Comparison of ENCODE assay signal across 12 mouse cellular contexts in genomic region chr10:4285752-4286151, GRCm38 (mm10). TPM values are rescaled to one million over a fixed set of nuclear protein-coding genes. Genes with fewer than 3 reads are reported as not detected.
A peak's percentile ranks its signal among the peaks of the same experiment; 100 is the strongest.
DNase-seq lines count a peak whose midpoint lies in the region; ATAC-seq and TF ChIP-seq lines count a peak whose summit lies in the region.
"Had no signal": no experiment of that assay in that cellular context is flagged by ENCODE, and none has a peak within 500 bp of the region (broad histone marks: within the 10 kb centered on the region; RNA-seq: fewer than 3 reads in every experiment).

No protein-coding gene starts in this region.

- no peak overlapping the region for H3K4me2 ChIP-seq in heart, embryonic 14.5 days (ENCODE audit: low read length)
- H3K4me2 ChIP-seq in lung, postnatal 0 days (replicated peaks; ENCODE audit: low read depth, low read length) = no peak overlapping the region
- H3K4me2 ChIP-seq: embryonic facial prominence, embryonic 15.5 days; heart, embryonic 15.5 days had no signal

- peak overlapping the region; percentile 24 to 62 for H3K27ac ChIP-seq in heart, embryonic 14.5 days (replicated peaks in 1 of 2; ENCODE audit: control insufficient read depth in 1 of 2, insufficient read depth in 1 of 2, low read depth in 2 of 2, low read length in 2 of 2)
- H3K27ac ChIP-seq in lung, postnatal 0 days (ENCODE audit: low read length) = peak overlapping the region; percentile 63; the same call in 1 of the 2 replicates
- H3K27ac ChIP-seq in thymus, adult 2 months (ENCODE audit: control insufficient read depth, insufficient read depth, low read length) = no peak overlapping the region
- H3K27ac ChIP-seq: embryonic facial prominence, embryonic 15.5 days; heart, embryonic 15.5 days had no signal

- DNase-seq in heart, adult 8-10 months (ENCODE audit: low spot score) = no peak
- DNase-seq in embryo, embryonic 11 days = peak; percentile 42
- DNase-seq in lung, postnatal 0 days (ENCODE audit: low spot score) = peak; percentile 61
- DNase-seq in cerebellum, adult 11 months = no peak
- DNase-seq in T-cell, adult 2 months (ENCODE audit: low spot score) = no peak
- no peak for DNase-seq in thymus, adult 2 months
- DNase-seq: cerebellum, adult 9-11 months; thymus, postnatal 4 days had no signal

- 41% methylated on average over 8 of the region's 8 CpGs for WGBS in heart, embryonic 14.5 days
- 59% methylated on average over 8 of the region's 8 CpGs for WGBS in lung, postnatal 0 days
- 93% methylated on average over 8 of the region's 8 CpGs for WGBS in thymus, adult 2 months

- H3K4me1 ChIP-seq in heart, embryonic 14.5 days (ENCODE audit: control insufficient read depth in 2 of 2, insufficient read depth in 2 of 2, low read length in 2 of 2) = peaks cover 3 to 5% of the 10 kb centered on the region in 2 experiments; a peak in 2 of 4 replicates
- H3K4me1 ChIP-seq in E14TG2a.4 (replicated peaks; ENCODE audit: low read depth, low read length) = peaks cover 78% of the 10 kb centered on the region
- H3K4me1 ChIP-seq in lung, postnatal 0 days (ENCODE audit: insufficient read depth, low read depth, low read length) = no peaks in the 10 kb centered on the region
- peaks cover 6% of the 10 kb centered on the region for H3K4me1 ChIP-seq in thymus, adult 2 months (replicated peaks; ENCODE audit: control insufficient read depth, insufficient read depth, low read length)

- no peak for TF ChIP-seq POLR2A in thymus, adult 2 months (IDR thresholded peaks at IDR 0.05; ENCODE audit: control insufficient read depth, extremely low read depth, insufficient read depth, low read length, poor library complexity)

- TF ChIP-seq CTCF in E14TG2a.4 (conservative IDR thresholded peaks at IDR 0.05; ENCODE audit: low read length) = no peak
- no peak for TF ChIP-seq CTCF in lung, postnatal 0 days (IDR thresholded peaks at IDR 0.05)
- no peak for TF ChIP-seq CTCF in thymus, adult 2 months (IDR thresholded peaks at IDR 0.05; ENCODE audit: borderline replicate concordance, control insufficient read depth, extremely low read depth, insufficient read depth, low read length, poor library complexity)

- no peak overlapping the region for H3K4me3 ChIP-seq in heart, embryonic 14.5 days (ENCODE audit: control insufficient read depth in 1 of 2, insufficient read depth in 1 of 2, low read depth in 1 of 2, low read length in 2 of 2)
- peak overlapping the region; percentile 39 for H3K4me3 ChIP-seq in E14TG2a.4 (replicated peaks; ENCODE audit: low read length)
- H3K4me3 ChIP-seq in lung, postnatal 0 days (ENCODE audit: low read depth, low read length) = no peak overlapping the region
- no peak overlapping the region for H3K4me3 ChIP-seq in thymus, adult 2 months (ENCODE audit: control insufficient read depth, insufficient read depth, low read length)
- H3K4me3 ChIP-seq: embryonic facial prominence, embryonic 15.5 days; heart, embryonic 15.5 days had no signal

- no peak for ATAC-seq in heart, embryonic 14.5 days (ENCODE audit: insufficient number of reproducible peaks, insufficient read depth, low FRiP score, low read depth)
- ATAC-seq in lung, postnatal 0 days = peak; percentile 43; the same call in 1 of the 2 replicates

- TF ChIP-seq EP300 in lung, postnatal 0 days (IDR thresholded peaks at IDR 0.05) = no peak

- H3K9ac ChIP-seq in heart, embryonic 14.5 days (ENCODE audit: low read length) = peak overlapping the region; percentile 8
- no peak overlapping the region for H3K9ac ChIP-seq in lung, postnatal 0 days (replicated peaks; ENCODE audit: low read depth)
- H3K9ac ChIP-seq: embryonic facial prominence, embryonic 15.5 days; heart, embryonic 15.5 days had no signal

- no peaks in the 10 kb centered on the region for H3K27me3 ChIP-seq in heart, embryonic 14.5 days (ENCODE audit: control insufficient read depth, insufficient read depth, low read length)
- no peaks in the 10 kb centered on the region for H3K27me3 ChIP-seq in E14TG2a.4 (ENCODE audit: insufficient read depth, low read length)
- H3K27me3 ChIP-seq in lung, postnatal 0 days (replicated peaks; ENCODE audit: insufficient read depth, low read length) = no peaks in the 10 kb centered on the region
- H3K27me3 ChIP-seq in thymus, adult 2 months (ENCODE audit: control insufficient read depth, insufficient read depth, low read length) = no peaks in the 10 kb centered on the region
- H3K27me3 ChIP-seq: embryonic facial prominence, embryonic 15.5 days; heart, embryonic 15.5 days had no signal

- no peaks in the 10 kb centered on the region for H3K9me3 ChIP-seq in heart, embryonic 14.5 days (ENCODE audit: control insufficient read depth, low read length)
- H3K9me3 ChIP-seq in E14TG2a.4 (ENCODE audit: low read length) = no peaks in the 10 kb centered on the region
- H3K9me3 ChIP-seq in lung, postnatal 0 days (ENCODE audit: low read length) = no peaks in the 10 kb centered on the region
- H3K9me3 ChIP-seq: embryonic facial prominence, embryonic 15.5 days; heart, embryonic 15.5 days had no signal

- no peaks in the 10 kb centered on the region for H3K36me3 ChIP-seq in heart, embryonic 14.5 days (ENCODE audit: control insufficient read depth, insufficient read depth, low read length)
- peaks cover 31% of the 10 kb centered on the region for H3K36me3 ChIP-seq in E14TG2a.4 (ENCODE audit: insufficient read depth, low read length)
- no peaks in the 10 kb centered on the region for H3K36me3 ChIP-seq in lung, postnatal 0 days (ENCODE audit: insufficient read depth, low read length)
- H3K36me3 ChIP-seq in thymus, adult 2 months (ENCODE audit: control insufficient read depth, insufficient read depth, low read length) = no peaks in the 10 kb centered on the region
- H3K36me3 ChIP-seq: embryonic facial prominence, embryonic 15.5 days; heart, embryonic 15.5 days had no signal

RNA-seq across cellular contexts. Expression of gene Akap12, which starts 19.6 kb away (rescaled TPM):
- 28.3 and 34.7 TPM in 2 replicates for polyA plus RNA-seq in heart, embryonic 14.5 days (2014; fragmentation: Nextera tagmentation; extraction: Ambion mirVana)
- 10 to 100 TPM; 18.1 to 24.4 (median 23.3) TPM for total RNA-seq in heart, adult 8-10 months (2022)
- polyA plus RNA-seq in lung, postnatal 0 days (2015; fragmentation: Nextera tagmentation; extraction: Ambion mirVana) = 49.7 and 59.9 TPM in 2 replicates
- 7.1 and 7.3 TPM in 2 replicates for polyA plus RNA-seq in thymus, adult 2 months (2012; rRNA removed)

Comparison
In these comparisons a context has a peak if more than half of its experiments do, and no peak if none do; other contexts are left out.
1. DNase-seq: peak in embryo, embryonic 11 days (single experiment) and lung, postnatal 0 days (single experiment); none in heart, adult 8-10 months (single experiment), cerebellum, adult 11 months (single experiment), T-cell, adult 2 months (single experiment) and thymus, adult 2 months (single experiment).